Mouse (Mus musculus): ENCODE results near the gene Sde2. TPM values are rescaled to one million over a fixed set of nuclear protein-coding genes. Genes with fewer than 3 reads are reported as not detected.

Sde2 gene
- 10 to 100 TPM; 10.4 to 11.8 TPM for total RNA-seq (2021)

GRCm38 (mm10) chr1:180850316-180851270 lies at the start of gene Sde2:
Gene Sde2, plus strand, starts transcription at chr1:180851127.
- peak; percentile 100 for DNase-seq (ENCODE audit: low spot score)
- intact Hi-C loops (cut with DNase I) = loop anchor here (1.0 to 5.0 kb wide), 2 partner anchors 38 to 73 kb away; no protein-coding TSS in a partner anchor

GRCm38 (mm10) chr1:180801466-180801994 lies 49.4 kb upstream of the Sde2 start:
- intact Hi-C loops (cut with DNase I) = no loop called here
- no peak for DNase-seq (ENCODE audit: low spot score)

- no peak for DNase-seq (ENCODE audit: low spot score)
- intact Hi-C loops (cut with DNase I) = no loop called here
Measured at GRCm38 (mm10) chr1:180803881-180804280, 47.0 kb upstream of the Sde2 start.

GRCm38 (mm10) chr1:180808831-180809230 lies 42.1 kb upstream of the Sde2 start:
- intact Hi-C loops (cut with DNase I) = loop anchor here (1.0 kb wide), 1 partner anchor 89 kb away; no protein-coding TSS in a partner anchor
- DNase-seq (ENCODE audit: low spot score) = no peak

GRCm38 (mm10) chr1:180810976-180811375 lies 40.0 kb upstream of the Sde2 start:
- intact Hi-C loops (cut with DNase I) = loop anchor here (2.0 kb wide), 1 partner anchor 42 kb away; no protein-coding TSS in a partner anchor
- no peak for DNase-seq (ENCODE audit: low spot score)

- no peak for DNase-seq (ENCODE audit: low spot score)
- intact Hi-C loops (cut with DNase I) = loop anchor here (1.0 to 2.0 kb wide), 3 partner anchors 33 to 43 kb away; no protein-coding TSS in a partner anchor
Measured at GRCm38 (mm10) chr1:180811596-180812462, 39.1 kb upstream of the Sde2 start.

GRCm38 (mm10) chr1:180812463-180813408 lies 38.2 kb upstream of the Sde2 start:
- intact Hi-C loops (cut with DNase I) = loop anchor here (1.0 to 2.0 kb wide), 2 partner anchors 34 to 38 kb away; no protein-coding TSS in a partner anchor

GRCm38 (mm10) chr1:180813409-180813884 lies 37.5 kb upstream of the Sde2 start:
- peak; percentile 90 for DNase-seq (ENCODE audit: low spot score)
- intact Hi-C loops (cut with DNase I) = loop anchor here (2.0 kb wide), 1 partner anchor 35 kb away; no protein-coding TSS in a partner anchor

More at GRCm38 (mm10) chr1:180812463-180813408, 38.2 kb upstream of the Sde2 start:
- DNase-seq (ENCODE audit: low spot score) = peak; percentile 43

GRCm38 (mm10) chr1:180813885-180814740 lies 36.8 kb upstream of the Sde2 start, which contains the start of gene H3f3a:
Gene H3f3a, minus strand, starts transcription at chr1:180813943.
- peak; percentile 82 for DNase-seq (ENCODE audit: low spot score)
- intact Hi-C loops (cut with DNase I) = loop anchor here (2.0 kb wide), 1 partner anchor 35 kb away; no protein-coding TSS in a partner anchor

GRCm38 (mm10) chr1:180815371-180816024 lies 35.4 kb upstream of the Sde2 start:
- DNase-seq (ENCODE audit: low spot score) = no peak
- intact Hi-C loops (cut with DNase I) = no loop called here

- intact Hi-C loops (cut with DNase I) = no loop called here
- DNase-seq (ENCODE audit: low spot score) = no peak
Measured at GRCm38 (mm10) chr1:180818000-180818399, 32.9 kb upstream of the Sde2 start.

GRCm38 (mm10) chr1:180821101-180821500 lies 29.8 kb upstream of the Sde2 start:
- intact Hi-C loops (cut with DNase I) = no loop called here
- no peak for DNase-seq (ENCODE audit: low spot score)

GRCm38 (mm10) chr1:180822276-180822675 lies 28.7 kb upstream of the Sde2 start:
- no peak for DNase-seq (ENCODE audit: low spot score)
- intact Hi-C loops (cut with DNase I) = no loop called here

GRCm38 (mm10) chr1:180823716-180824115 lies 27.2 kb upstream of the Sde2 start:
- no peak for DNase-seq (ENCODE audit: low spot score)
- intact Hi-C loops (cut with DNase I) = no loop called here

- intact Hi-C loops (cut with DNase I) = no loop called here
- DNase-seq (ENCODE audit: low spot score) = peak; percentile 38
Measured at GRCm38 (mm10) chr1:180824721-180825120, 26.2 kb upstream of the Sde2 start.

- intact Hi-C loops (cut with DNase I) = no loop called here
- no peak for DNase-seq (ENCODE audit: low spot score)
Measured at GRCm38 (mm10) chr1:180826634-180827033, 24.3 kb upstream of the Sde2 start.

- no peak for DNase-seq (ENCODE audit: low spot score)
- intact Hi-C loops (cut with DNase I) = no loop called here
Measured at GRCm38 (mm10) chr1:180829775-180830174, 21.2 kb upstream of the Sde2 start.

Measured in heart, postnatal 25 days (tissue).